Mouse (Mus musculus) testis, postnatal 14 days (tissue): ENCODE measurements at regions not wholly inside any gene's neighbourhood (a gene's known extent, or its start where the extent isn't known, plus 50 kb on each side); places are given as distances from the start of the nearest gene placed in this dataset.
"Not testable (repeated sequence)": the region's sequence is repeated elsewhere in the genome, so short reads cannot be mapped to it uniquely, and the experiment has no call there.

Source experiments
- DNase-seq: peaks from one replicate; pipeline ENCODE4 v3.0.0; 2021; ENCODE audit warnings: low spot score

DNA sequence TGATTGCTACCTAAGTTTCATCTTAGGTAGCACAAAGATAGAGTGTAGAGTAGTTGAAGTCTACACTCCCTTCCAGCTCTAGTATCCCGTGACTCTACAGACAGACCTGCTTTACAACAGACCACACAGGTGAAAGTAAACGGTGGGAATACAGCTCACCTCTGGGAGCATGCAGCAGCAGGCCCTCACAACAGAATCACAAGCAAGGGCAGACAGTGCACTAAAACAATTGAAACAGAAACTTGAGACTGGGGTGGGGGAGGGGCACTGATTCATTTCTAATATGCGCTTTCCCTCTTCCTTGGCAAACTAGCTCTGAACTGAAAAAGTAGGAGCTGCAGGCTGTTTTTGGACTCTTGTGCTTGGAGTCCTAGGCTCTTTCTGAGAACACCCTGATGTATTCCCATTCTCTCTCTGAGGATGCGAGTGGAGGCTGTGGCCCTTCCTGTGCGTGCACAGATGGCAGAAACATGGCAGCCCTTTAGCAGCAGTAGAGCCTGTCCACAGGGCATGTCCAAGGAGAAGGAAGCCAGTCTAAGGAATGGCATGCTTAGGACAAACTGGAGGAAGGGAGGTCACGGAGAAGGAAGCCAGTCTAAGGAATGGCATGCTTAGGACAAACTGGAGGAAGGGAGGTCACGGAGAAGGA lies 152.5 kb upstream of the Unc93a2 start:
- DNase-seq: no peak

GRCm38 (mm10) chr17:7537210-7537609 lies 151.9 kb upstream of the Unc93a2 start:
- no peak for DNase-seq

GRCm38 (mm10) chr17:7534386-7535059 lies 149.3 kb upstream of the Unc93a2 start:
- no peak for DNase-seq

GRCm38 (mm10) chr17:7533552-7533951 lies 148.3 kb upstream of the Unc93a2 start:
- no peak for DNase-seq

GRCm38 (mm10) chr17:7532618-7533017 lies 147.4 kb upstream of the Unc93a2 start:
- peak; percentile 17 for DNase-seq

- no peak for DNase-seq
Measured at GRCm38 (mm10) chr17:7529304-7529703, 144.0 kb upstream of the Unc93a2 start.

- DNase-seq: no peak
Measured at GRCm38 (mm10) chr17:7527681-7528080, 142.4 kb upstream of the Unc93a2 start.

DNA sequence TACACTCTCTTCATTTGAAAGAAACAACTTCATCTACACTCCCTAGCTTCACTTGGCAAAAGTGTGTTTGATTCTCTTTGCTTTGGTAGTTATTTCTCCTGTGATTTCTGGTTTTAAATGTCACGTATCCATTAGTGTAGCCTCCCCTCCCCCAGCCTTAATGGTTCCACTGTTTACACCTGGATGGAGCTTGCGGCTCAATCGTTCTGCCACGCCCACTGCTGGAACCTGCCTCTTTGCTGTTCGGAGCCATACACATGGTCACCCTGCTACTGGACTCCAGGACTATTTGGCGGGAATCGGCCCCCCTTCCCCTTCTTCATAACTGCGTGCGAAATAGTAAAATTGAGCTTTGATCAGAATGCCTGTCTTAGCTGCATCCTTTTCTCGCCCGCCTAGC lies 139.2 kb upstream of the Unc93a2 start:
- not testable (repeated sequence) for DNase-seq

DNA sequence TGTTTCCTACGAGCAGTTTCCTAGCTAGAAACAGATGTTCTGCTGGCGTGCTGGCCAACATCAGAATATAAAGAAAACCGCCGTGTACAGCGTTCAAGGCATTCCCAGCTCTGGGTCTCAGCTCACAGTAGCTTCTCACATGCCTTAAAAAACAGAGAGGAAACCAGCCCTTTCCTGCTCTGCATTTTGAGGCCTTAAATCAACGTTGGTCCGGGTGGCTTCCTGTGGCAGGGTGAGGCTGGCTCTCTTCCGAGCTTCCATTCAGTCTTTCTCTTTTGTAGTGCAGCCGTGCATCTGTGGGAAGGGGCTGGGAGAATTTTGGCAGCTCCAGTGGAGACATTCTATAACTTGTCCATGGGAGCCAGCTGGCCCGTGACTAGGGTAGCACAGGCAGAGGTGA lies 135.9 kb upstream of the Unc93a2 start:
- DNase-seq: no peak
